Mouse (Mus musculus) embryonic fibroblast, embryonic 13.5 days (primary cell): Measurements from ENCODE around the gene Alx3.

ENCODE experiments used
- CTCF ChIP-seq: IDR thresholded peaks from 2 replicates; pipeline ENCODE4 v1.5.1; 2011; ENCODE audit warnings: mild to moderate bottlenecking, control low read depth, low read length, moderate library complexity, borderline replicate concordance; ENCODE audit not compliant: insufficient read depth
- POLR2A ChIP-seq: IDR thresholded peaks from 2 replicates; pipeline ENCODE4 v1.6.1; 2011; ENCODE audit warnings: low read depth, mild to moderate bottlenecking, control low read depth, low read length, moderate library complexity

GRCm38 (mm10) chr3:107559183-107559582, 35.6 kb upstream of the Alx3 start:
- TF ChIP-seq CTCF (peak; percentile 96), POLR2A (no peak)
